Mouse (Mus musculus): Measurements from ENCODE around the gene Rhox2e.
"Not testable (repeated sequence)": the region's sequence is repeated elsewhere in the genome, so short reads cannot be mapped to it uniquely, and the experiment has no call there.

DNA sequence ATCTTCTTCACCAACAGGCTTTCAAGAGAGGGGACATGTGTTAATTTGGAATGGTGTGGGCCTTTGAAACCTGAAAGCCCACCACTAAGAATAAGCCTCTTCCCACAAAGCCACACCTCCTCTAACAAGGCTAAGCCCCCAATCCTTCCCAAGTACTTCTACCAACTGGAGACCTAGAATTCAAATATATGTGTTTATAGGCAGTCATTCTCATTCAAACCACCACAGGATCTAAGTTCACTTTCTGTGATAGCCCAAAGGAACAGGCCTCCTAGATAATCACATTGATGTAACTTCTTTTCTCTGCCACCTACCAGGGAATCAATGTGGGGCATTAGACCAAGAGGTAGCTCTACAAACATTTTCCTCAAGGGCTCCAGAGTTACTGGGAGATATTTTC lies 50.4 kb downstream of the Rhox2e start, which contains the start of gene Rhox3f:
- not testable (repeated sequence) for TF ChIP-seq POLR2A (IDR thresholded peaks at IDR 0.05; ENCODE audit: borderline replicate concordance, extremely low read depth, low read depth, low read length); CTCF (IDR thresholded peaks at IDR 0.05; ENCODE audit: insufficient read depth, low read length)

Data from lung, adult 2 months (tissue).